Comparison of ENCODE assay signal across 13 mouse cellular contexts in the genomic region with DNA sequence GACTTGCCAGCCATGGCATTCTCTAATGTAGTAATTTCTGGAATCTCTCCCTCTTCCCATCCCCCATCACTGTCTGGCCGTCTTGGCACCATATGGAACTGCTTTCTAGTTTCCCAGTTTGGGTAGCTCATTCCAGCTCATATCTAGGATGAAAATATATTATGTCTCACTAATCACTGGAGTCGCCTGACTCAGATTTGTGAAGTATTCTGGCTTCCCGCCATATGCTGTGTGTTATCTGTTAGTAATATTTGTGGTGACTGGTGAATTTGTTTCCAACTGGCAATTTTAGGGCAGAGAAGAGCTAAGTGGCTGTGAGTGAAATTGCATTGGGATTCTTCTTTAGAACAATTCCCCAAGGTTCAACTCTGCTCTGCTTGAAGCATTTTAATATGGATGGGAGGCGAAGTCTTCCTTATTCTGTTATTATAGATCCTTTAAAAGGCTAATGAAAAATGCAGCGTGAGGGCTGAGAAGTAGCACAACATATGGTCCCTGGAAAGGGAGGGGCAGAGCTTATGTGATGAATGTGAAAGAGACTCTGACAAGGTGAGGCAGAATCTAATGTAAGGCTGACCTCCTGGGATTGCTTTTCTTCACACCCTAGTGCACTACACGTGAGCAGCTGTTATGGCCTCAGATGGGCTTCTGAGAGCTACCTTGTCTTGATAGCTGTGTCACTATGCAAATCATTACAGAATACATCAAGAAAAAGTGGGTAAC.
A peak's percentile ranks its signal among the peaks of the same experiment; 100 is the strongest.
DNase-seq lines count a peak whose midpoint lies in the region; ATAC-seq and TF ChIP-seq lines count a peak whose summit lies in the region.
"Had no signal": no experiment of that assay in that cellular context is flagged by ENCODE, and none has a peak within 500 bp of the region (broad histone marks: within the 10 kb centered on the region; RNA-seq: fewer than 3 reads in every experiment).

No protein-coding gene starts in this region.

- peak; percentile 77 for ATAC-seq in forebrain, embryonic 11.5 days (replicated peaks; ENCODE audit: low FRiP score)
- no peak for ATAC-seq in embryonic facial prominence, embryonic 14.5 days (ENCODE audit: low read depth)
- ATAC-seq in erythroid progenitor cell, adult 5-6 weeks (replicated peaks; ENCODE audit: low FRiP score, poor library complexity, severe bottlenecking) = no peak
- ATAC-seq in erythroblast, adult 5-6 weeks (replicated peaks; ENCODE audit: low FRiP score, poor library complexity, severe bottlenecking) = no peak

- no peak for DNase-seq in forebrain, embryonic 11.5 days (ENCODE audit: low spot score)
- no peak for DNase-seq in forebrain, embryonic 10.5 days (ENCODE audit: extremely low spot score, low spot score)
- peak; percentile 49 for DNase-seq in Muller cell, postnatal 12 days (ENCODE audit: inconsistent ontology term)
- DNase-seq in embryonic facial prominence, embryonic 14.5 days (ENCODE audit: low spot score) = peak; percentile 54
- DNase-seq in layer of hippocampus, adult 2 months (ENCODE audit: low spot score in 2 of 2) = peak; percentile 18 to 27
- DNase-seq in spleen, postnatal 14 days (ENCODE audit: low spot score in 2 of 2) = no peak
- DNase-seq: gastrocnemius, postnatal 36 days; kidney, postnatal 25 days; liver, embryonic 13.5 days; thymus, postnatal 4 days had no signal

- no peaks in the 10 kb centered on the region for H3K36me3 ChIP-seq in forebrain, embryonic 11.5 days (ENCODE audit: control insufficient read depth, insufficient read depth, low read length)
- H3K36me3 ChIP-seq in forebrain, embryonic 10.5 days (replicated peaks) = no peaks in the 10 kb centered on the region
- no peaks in the 10 kb centered on the region for H3K36me3 ChIP-seq in embryonic facial prominence, embryonic 14.5 days (ENCODE audit: control insufficient read depth, insufficient read depth, low read length)
- H3K36me3 ChIP-seq: liver, embryonic 13.5 days had no signal

- H3K9me3 ChIP-seq in forebrain, embryonic 11.5 days (ENCODE audit: control insufficient read depth, low read length) = no peaks in the 10 kb centered on the region
- no peaks in the 10 kb centered on the region for H3K9me3 ChIP-seq in forebrain, embryonic 10.5 days
- H3K9me3 ChIP-seq in embryonic facial prominence, embryonic 14.5 days (ENCODE audit: control insufficient read depth, low read length) = no peaks in the 10 kb centered on the region
- H3K9me3 ChIP-seq: liver, embryonic 13.5 days had no signal

- H3K4me3 ChIP-seq in forebrain, embryonic 11.5 days (ENCODE audit: low read depth, low read length) = no peak overlapping the region
- H3K4me3 ChIP-seq in forebrain, embryonic 10.5 days = no peak overlapping the region
- H3K4me3 ChIP-seq in embryonic facial prominence, embryonic 14.5 days (ENCODE audit: low read depth, low read length) = no peak overlapping the region
- H3K4me3 ChIP-seq in layer of hippocampus, adult 2 months = no peak overlapping the region
- H3K4me3 ChIP-seq: liver, embryonic 13.5 days had no signal

- H3K4me1 ChIP-seq in forebrain, embryonic 11.5 days (replicated peaks; ENCODE audit: control insufficient read depth, insufficient read depth, low read length) = no peaks in the 10 kb centered on the region
- H3K4me1 ChIP-seq in forebrain, embryonic 10.5 days = no peaks in the 10 kb centered on the region
- H3K4me1 ChIP-seq in embryonic facial prominence, embryonic 14.5 days (ENCODE audit: control insufficient read depth, insufficient read depth, low read length) = no peaks in the 10 kb centered on the region
- H3K4me1 ChIP-seq: liver, embryonic 13.5 days had no signal

- no peak for TF ChIP-seq CTCF in layer of hippocampus, adult 2 months (conservative IDR thresholded peaks at IDR 0.05)

- no peaks in the 10 kb centered on the region for H3K27me3 ChIP-seq in forebrain, embryonic 11.5 days (ENCODE audit: control insufficient read depth, insufficient read depth, low read length)
- H3K27me3 ChIP-seq in forebrain, embryonic 10.5 days (ENCODE audit: poor library complexity, severe bottlenecking) = no peaks in the 10 kb centered on the region
- no peaks in the 10 kb centered on the region for H3K27me3 ChIP-seq in embryonic facial prominence, embryonic 14.5 days (replicated peaks; ENCODE audit: control insufficient read depth, insufficient read depth, low read length)
- H3K27me3 ChIP-seq: CH12.LX; liver, embryonic 13.5 days had no signal

- 75% methylated on average over 6 of the region's 6 CpGs for WGBS in forebrain, embryonic 11.5 days
- WGBS in forebrain, embryonic 10.5 days = 79% methylated on average over 6 of the region's 6 CpGs
- 38% methylated on average over 6 of the region's 6 CpGs for WGBS in embryonic facial prominence, embryonic 14.5 days

- no peak overlapping the region for H3K4me2 ChIP-seq in forebrain, embryonic 11.5 days (ENCODE audit: low read depth, low read length, severe bottlenecking)
- no peak overlapping the region for H3K4me2 ChIP-seq in embryonic facial prominence, embryonic 14.5 days (ENCODE audit: low read depth, low read length)
- H3K4me2 ChIP-seq: liver, embryonic 13.5 days had no signal

- no peak overlapping the region for H3K27ac ChIP-seq in forebrain, embryonic 11.5 days (ENCODE audit: low read depth, low read length)
- no peak overlapping the region for H3K27ac ChIP-seq in forebrain, embryonic 10.5 days
- H3K27ac ChIP-seq in embryonic facial prominence, embryonic 14.5 days (replicated peaks; ENCODE audit: low read depth, low read length) = no peak overlapping the region
- H3K27ac ChIP-seq in layer of hippocampus, adult 2 months = peak overlapping the region; percentile 72
- H3K27ac ChIP-seq: liver, embryonic 13.5 days had no signal

- no peak overlapping the region for H3K9ac ChIP-seq in forebrain, embryonic 11.5 days (ENCODE audit: low read length)
- H3K9ac ChIP-seq in embryonic facial prominence, embryonic 14.5 days (ENCODE audit: low read depth, low read length) = no peak overlapping the region
- H3K9ac ChIP-seq: liver, embryonic 13.5 days had no signal

Comparison
In these comparisons a context has a peak if more than half of its experiments do, and no peak if none do; other contexts are left out.
1. DNase-seq: peak in Muller cell, postnatal 12 days (single experiment), embryonic facial prominence, embryonic 14.5 days (single experiment) and layer of hippocampus, adult 2 months (2 of 2); none in forebrain, embryonic 11.5 days (single experiment), forebrain, embryonic 10.5 days (single experiment) and spleen, postnatal 14 days (0 of 2).